Mouse (Mus musculus): ENCODE measurements at regions not wholly inside any gene's neighbourhood (a gene's known extent, or its start where the extent isn't known, plus 50 kb on each side); places are given as distances from the start of the nearest gene placed in this dataset.

GRCm38 (mm10) chr10:38884641-38885040 is 63.1 kb upstream of the Rfpl4b start:
- TF ChIP-seq TAL1 (conservative IDR thresholded peaks at IDR 0.05; ENCODE audit: low read depth, low read length) (no peak), CTCF (IDR thresholded peaks at IDR 0.05; ENCODE audit: low read depth, low read length) (no peak), GATA2 (IDR thresholded peaks at IDR 0.05; ENCODE audit: borderline replicate concordance, low read depth, low read length) (no peak), GATA1 (IDR thresholded peaks at IDR 0.05; ENCODE audit: borderline replicate concordance, low read length) (no peak), POLR2AphosphoS5 (IDR thresholded peaks at IDR 0.05; ENCODE audit: insufficient replicate concordance, low read depth, low read length) (no peak)
